Mouse (Mus musculus): ENCODE results near the gene Glb1.
A peak's percentile ranks its signal among the peaks of the same experiment; 100 is the strongest.
"Not testable (repeated sequence)": the region's sequence is repeated elsewhere in the genome, so short reads cannot be mapped to it uniquely, and the experiment has no call there.

Glb1 gene

GRCm38 (mm10) chr9:114502711-114503427 is 102.0 kb downstream of the Glb1 start:
- no peak for DNase-seq

DNA sequence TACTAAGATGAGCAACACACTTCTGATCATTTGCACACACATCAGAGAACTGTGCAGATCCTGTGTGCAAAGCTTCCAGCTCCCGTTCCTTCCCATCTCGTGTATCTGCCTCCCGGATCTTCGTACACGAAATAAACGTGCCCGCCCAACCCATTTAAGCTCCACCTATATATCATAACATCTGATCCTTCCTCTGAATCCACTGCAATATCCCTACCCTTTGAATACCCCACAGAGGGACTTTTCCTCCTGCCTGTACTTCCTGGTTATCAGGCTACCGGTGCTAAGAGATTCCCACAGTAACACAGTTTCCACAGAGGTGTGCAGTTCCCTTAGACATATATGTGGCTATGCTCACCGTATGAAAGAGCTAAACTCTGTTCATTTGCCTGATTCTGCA is 103.9 kb downstream of the Glb1 start, which contains the start of gene Ccr4:
Ccr4 (minus strand) TSS at position 101 of the 400 bp plus-strand sequence.
- no peak for DNase-seq

DNA sequence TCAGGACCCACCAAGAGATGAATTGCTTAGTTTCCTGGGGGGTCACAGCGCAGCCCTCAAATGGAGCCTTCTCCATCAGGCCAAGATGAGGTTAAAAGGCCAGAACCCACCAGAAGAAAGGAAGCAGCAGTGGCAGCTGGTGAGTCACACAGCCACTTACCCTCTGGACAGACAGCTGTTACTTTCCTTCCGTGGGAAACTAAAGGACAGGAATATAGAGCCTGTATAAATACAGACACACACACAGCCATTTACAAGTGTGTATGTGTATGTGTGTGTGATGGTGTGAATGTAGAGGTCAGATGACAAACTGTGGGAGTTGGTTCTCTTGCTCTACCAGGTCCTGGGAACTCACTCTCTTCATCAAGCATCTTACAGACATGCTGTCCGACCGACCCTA is 105.7 kb downstream of the Glb1 start:
- DNase-seq = no peak

DNA sequence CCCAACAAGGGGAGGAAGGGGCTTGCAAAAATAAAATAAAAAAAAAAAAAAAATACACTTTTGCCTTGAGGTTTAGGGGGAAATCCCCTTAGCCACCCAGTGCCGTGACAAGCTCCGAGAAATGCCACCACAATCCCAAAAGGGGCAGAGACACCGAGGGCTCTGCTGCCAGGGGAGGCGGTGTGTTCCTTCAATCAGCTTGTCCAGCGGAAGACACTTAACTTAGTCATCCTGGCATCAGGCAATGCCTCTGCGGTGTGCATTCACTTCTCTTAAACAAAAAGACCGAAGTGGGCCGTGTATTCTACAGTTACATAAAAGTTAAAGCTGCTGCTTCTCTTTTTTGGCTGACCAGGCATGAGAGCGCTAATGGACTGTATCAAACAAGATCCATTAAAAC is 106.5 kb downstream of the Glb1 start:
- DNase-seq = no peak

GRCm38 (mm10) chr9:114509785-114510184 is 108.9 kb downstream of the Glb1 start:
- DNase-seq = no peak

GRCm38 (mm10) chr9:114512831-114513230 is 112.0 kb downstream of the Glb1 start:
- DNase-seq = no peak

- DNase-seq = no peak
Measured at GRCm38 (mm10) chr9:114515364-114515763, 114.5 kb downstream of the Glb1 start, which contains the start of gene C130032M10Rik. Gene C130032M10Rik, plus strand, starts transcription at chr9:114515697.

DNA sequence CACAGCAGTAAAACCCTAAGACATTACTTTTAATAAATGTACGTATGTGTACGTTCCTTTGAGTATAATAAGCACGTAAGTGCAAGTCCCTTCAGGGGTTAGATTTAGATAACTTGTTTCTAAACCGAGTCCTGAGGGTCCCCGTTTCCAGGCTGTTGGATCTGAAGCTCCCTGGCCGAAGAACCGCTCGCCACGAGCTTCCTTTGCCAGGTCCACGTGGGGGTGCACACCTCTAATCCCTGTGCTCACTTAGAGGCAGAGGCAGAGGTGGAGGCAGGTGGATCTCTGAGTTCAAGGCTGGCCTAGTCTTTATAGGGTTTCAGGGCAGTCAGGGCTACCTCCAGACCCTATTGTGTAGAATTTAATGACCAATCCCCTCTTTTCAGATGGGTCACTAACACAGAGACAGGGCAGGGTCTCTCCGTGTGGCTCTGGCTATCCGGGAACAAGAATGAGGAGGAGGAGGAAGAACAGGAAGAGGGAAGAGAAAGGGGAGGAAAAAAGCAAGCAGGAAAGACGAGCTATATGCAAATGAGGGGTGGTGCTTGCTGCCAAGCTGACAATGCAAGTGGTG is 117.1 kb downstream of the Glb1 start:
- DNase-seq = no peak

DNA sequence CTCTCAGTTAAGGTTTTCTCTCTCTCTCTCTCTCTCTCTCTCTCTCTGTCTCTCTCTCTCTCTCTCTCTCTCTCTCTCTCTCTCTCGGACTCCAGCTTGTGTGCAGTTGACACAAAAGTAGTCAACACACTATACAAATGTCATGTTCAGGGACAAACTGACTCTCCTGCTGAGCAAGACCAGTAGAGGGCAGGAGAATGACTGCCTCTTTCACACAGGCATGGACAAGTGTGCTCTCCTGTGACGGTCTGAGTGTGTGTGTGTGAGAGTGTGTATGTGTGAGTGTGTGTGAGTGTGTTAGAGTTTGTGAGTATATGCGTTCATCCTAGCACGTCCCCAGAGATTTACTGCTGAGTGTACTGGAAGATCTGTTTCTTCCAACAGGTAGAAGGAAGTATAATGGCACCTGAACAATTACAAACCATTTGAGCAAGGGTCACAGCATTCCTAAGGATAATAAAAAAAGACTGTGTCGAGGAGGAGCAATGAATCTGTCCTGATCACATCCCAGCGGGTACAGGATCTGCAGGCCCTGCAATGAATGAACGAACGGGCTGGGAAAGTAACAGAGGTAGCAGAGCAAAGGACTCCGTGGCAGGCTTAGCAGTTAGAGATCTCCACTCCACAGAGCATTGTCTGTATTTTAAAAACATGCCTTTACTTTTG is 118.1 kb downstream of the Glb1 start:
- DNase-seq = peak in 1 of 2 experiments; percentile 25

GRCm38 (mm10) chr9:114520529-114520928 is 119.7 kb downstream of the Glb1 start:
- not testable (repeated sequence) for DNase-seq

DNA sequence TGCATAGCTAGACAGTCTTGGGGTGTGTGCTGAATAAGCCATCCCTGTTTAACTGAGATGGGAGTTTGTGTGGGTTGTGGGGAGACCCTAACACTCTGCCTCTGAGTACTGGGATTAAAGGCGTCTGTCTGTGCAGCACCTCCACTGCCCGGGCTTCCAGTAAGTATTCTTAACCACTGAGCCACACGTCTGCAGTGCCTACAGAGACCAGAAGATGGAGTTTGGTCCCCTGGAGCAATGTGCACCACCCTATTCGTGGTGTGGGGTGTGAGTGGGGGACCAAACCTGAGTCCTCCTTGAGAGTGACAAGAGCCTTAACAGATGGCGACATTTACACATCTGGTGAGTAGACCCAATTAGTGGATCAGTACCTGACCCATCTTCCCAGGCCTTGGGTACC is 121.2 kb downstream of the Glb1 start:
- no peak for DNase-seq

DNA sequence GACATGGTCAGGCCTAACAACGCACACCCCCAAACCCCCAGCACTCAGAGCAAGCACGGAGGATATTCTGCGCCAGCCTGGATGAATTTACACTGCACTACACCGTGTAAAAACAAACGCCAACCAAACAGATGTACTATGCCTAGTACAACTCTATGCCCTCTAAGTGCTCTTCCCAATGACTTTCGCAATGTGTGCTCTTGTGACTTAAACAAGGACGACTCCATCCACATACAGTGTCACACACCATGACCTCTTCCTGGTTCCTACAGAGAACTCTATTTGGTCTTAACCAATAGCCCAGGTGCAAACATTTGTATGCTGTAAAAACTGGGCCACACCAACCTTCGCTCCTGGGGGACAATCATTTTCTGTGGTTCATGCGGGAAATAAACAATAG is 121.6 kb downstream of the Glb1 start:
- no peak for DNase-seq

Measured in kidney, postnatal 36 days (tissue).